Mouse (Mus musculus) myocyte (in vitro differentiated cells): ENCODE results near the gene Ccnd3.

Experiments used
- CEBPB ChIP-seq: IDR thresholded peaks from 2 replicates; pipeline ENCODE4 v1.6.1; 2011; ENCODE audit warnings: mild to moderate bottlenecking, moderate library complexity; ENCODE audit not compliant: poor library complexity, insufficient read depth, severe bottlenecking
- E2F4 ChIP-seq: IDR thresholded peaks from one replicate; pipeline ENCODE4 v1.6.1; 2011; ENCODE audit warnings: mild to moderate bottlenecking, control low read depth, moderate library complexity; ENCODE audit not compliant: insufficient read depth
- MAX ChIP-seq: IDR thresholded peaks from one replicate; pipeline ENCODE4 v1.6.1; 2011; ENCODE audit warnings: low read depth, mild to moderate bottlenecking, control low read depth
- MYOD1 ChIP-seq, 3 experiments: IDR thresholded peaks; one replicate each; pipeline ENCODE4 v1.6.1; 2011; ENCODE audit warnings: control low read depth in 2 of 3, low read depth in 2 of 3, mild to moderate bottlenecking in 2 of 3, moderate library complexity in 1 of 3; ENCODE audit not compliant: insufficient read length in 2 of 3, control insufficient read depth in 1 of 3
- MYOG ChIP-seq, 3 experiments: IDR thresholded peaks; one replicate each; pipeline ENCODE4 v1.6.1; 2011; ENCODE audit warnings: control low read depth in 2 of 3, low read depth in 2 of 3, mild to moderate bottlenecking in 2 of 3; ENCODE audit not compliant: insufficient read length in 2 of 3, control insufficient read depth in 1 of 3, insufficient read depth in 1 of 3
- POLR2A ChIP-seq: IDR thresholded peaks from one replicate; pipeline ENCODE4 v1.6.1; 2011; ENCODE audit warnings: low read depth, mild to moderate bottlenecking, control low read depth, moderate library complexity; ENCODE audit not compliant: insufficient read length
- REST ChIP-seq: IDR thresholded peaks from one replicate; pipeline ENCODE4 v1.6.1; 2011; ENCODE audit warnings: mild to moderate bottlenecking, control low read depth, moderate library complexity; ENCODE audit not compliant: insufficient read depth, insufficient read length
- TCF12 ChIP-seq: IDR thresholded peaks from one replicate; pipeline ENCODE4 v1.6.1; 2011; ENCODE audit warnings: mild to moderate bottlenecking, control low read depth; ENCODE audit not compliant: poor library complexity, insufficient read depth, severe bottlenecking
- TCF3 ChIP-seq: IDR thresholded peaks from one replicate; pipeline ENCODE4 v1.6.1; 2011; ENCODE audit warnings: low read depth, control low read depth; ENCODE audit not compliant: insufficient read length
- USF1 ChIP-seq: IDR thresholded peaks from one replicate; pipeline ENCODE4 v1.6.1; 2011; ENCODE audit warnings: low read depth, mild to moderate bottlenecking, control low read depth, moderate library complexity

GRCm38 (mm10) chr17:47484241-47484921 is 20.5 kb upstream of the Ccnd3 start:
- TF ChIP-seq TCF12 (no peak), E2F4 (no peak), USF1 (no peak), POLR2A (no peak), REST (no peak), MYOD1 (IDR thresholded peaks at IDR 0.05; ENCODE audit: control insufficient read depth in 1 of 3, insufficient read length in 2 of 3, low read depth in 2 of 3) (no peak), TCF3 (no peak), MAX (no peak), CEBPB (no peak), MYOG (IDR thresholded peaks at IDR 0.05; ENCODE audit: control insufficient read depth in 1 of 3, insufficient read depth in 1 of 3, insufficient read length in 2 of 3, low read depth in 2 of 3) (no peak)
